9 mouse cellular contexts compared by ENCODE assay signal in the genomic region with DNA sequence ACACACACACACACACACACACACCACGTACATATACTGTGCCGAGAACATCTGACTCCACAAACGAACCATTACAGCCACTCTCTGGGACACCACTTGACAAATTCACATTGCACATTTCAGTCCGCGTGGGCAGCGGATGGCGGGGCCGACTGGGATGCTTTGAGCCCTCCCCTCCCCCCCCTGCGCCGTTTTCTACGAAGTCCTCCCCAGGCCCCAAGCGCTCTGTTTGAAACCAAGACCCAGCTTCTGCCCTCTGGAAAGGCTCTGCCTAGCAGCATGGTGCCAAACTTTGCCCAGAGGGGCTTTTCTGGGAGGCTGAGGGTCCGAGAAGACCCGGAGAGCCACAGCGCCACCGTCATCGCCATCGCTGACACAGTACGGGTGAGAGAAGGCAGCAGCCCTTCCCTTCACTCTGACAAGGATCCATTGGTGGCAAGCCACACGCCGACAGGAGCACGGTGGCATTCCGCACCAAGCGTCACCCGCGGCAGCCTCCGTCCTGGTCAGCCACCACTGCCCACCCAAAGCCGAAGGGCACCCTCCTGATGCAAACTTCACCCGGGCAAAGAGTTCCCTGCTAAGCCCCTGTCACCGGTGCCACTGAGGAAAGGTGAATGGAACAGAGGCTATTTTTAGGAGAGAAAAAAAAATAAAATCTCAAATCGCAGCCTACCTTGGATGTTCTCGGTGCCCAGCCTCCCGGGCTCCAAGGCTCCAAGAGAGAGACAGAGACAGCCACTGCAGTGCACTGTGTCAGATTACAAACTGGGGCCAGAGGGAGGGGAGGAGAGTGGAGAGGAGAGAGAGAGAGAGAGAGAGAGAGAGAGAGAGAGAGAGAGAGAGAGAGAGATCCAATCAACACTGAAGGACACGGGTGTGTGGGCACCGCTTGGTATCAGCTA. TPM values are rescaled to one million over a fixed set of nuclear protein-coding genes. Genes with fewer than 3 reads are reported as not detected.
DNase-seq lines count a peak whose midpoint lies in the region; ATAC-seq lines count a peak whose summit lies in the region.
"Had no signal": no experiment of that assay in that cellular context is flagged by ENCODE, and none has a peak within 500 bp of the region (broad histone marks: within the 10 kb centered on the region; RNA-seq: fewer than 3 reads in every experiment).

No protein-coding gene starts in this region.

- ATAC-seq in kidney, embryonic 14.5 days (ENCODE audit: low FRiP score, low TSS enrichment), result peak; percentile 73
- 0 out of 2 replicates have a peak, but pooled peaks have one; percentile 34 for ATAC-seq in embryonic facial prominence, embryonic 11.5 days (replicated peaks; ENCODE audit: insufficient number of reproducible peaks, low FRiP score, low TSS enrichment, low read depth)
- peak; percentile 70 for ATAC-seq in midbrain, embryonic 16.5 days

- H3K9me3 ChIP-seq in kidney, embryonic 14.5 days (ENCODE audit: control insufficient read depth, low read length), result peaks cover 3% of the 10 kb centered on the region; the same call in 1 of the 2 replicates
- no peaks in the 10 kb centered on the region for H3K9me3 ChIP-seq in embryonic facial prominence, embryonic 11.5 days (replicated peaks; ENCODE audit: control insufficient read depth, low read length)
- no peaks in the 10 kb centered on the region for H3K9me3 ChIP-seq in midbrain, embryonic 16.5 days (replicated peaks; ENCODE audit: control insufficient read depth, low read length, poor library complexity, severe bottlenecking)

- peaks cover 4% of the 10 kb centered on the region; the same call in 1 of the 2 replicates for H3K4me1 ChIP-seq in kidney, embryonic 14.5 days (ENCODE audit: control insufficient read depth, insufficient read depth, low read length)
- H3K4me1 ChIP-seq in embryonic facial prominence, embryonic 11.5 days (ENCODE audit: control insufficient read depth, insufficient read depth, low read length), result no peaks in the 10 kb centered on the region
- peaks cover 17% of the 10 kb centered on the region for H3K4me1 ChIP-seq in midbrain, embryonic 16.5 days (ENCODE audit: control insufficient read depth, insufficient read depth, low read length)

- H3K9ac ChIP-seq in kidney, embryonic 14.5 days (ENCODE audit: low read depth, low read length), result peak overlapping the region; percentile 42
- H3K9ac ChIP-seq in embryonic facial prominence, embryonic 11.5 days (replicated peaks; ENCODE audit: low read length), result peak overlapping the region; percentile 60
- peak overlapping the region; percentile 84 for H3K9ac ChIP-seq in midbrain, embryonic 16.5 days (ENCODE audit: low read depth, low read length)

- peak overlapping the region; percentile 68 for H3K4me2 ChIP-seq in kidney, embryonic 14.5 days (replicated peaks; ENCODE audit: low read depth, low read length)
- peak overlapping the region; percentile 86 for H3K4me2 ChIP-seq in embryonic facial prominence, embryonic 11.5 days (ENCODE audit: low read depth, low read length)
- peak overlapping the region; percentile 75 for H3K4me2 ChIP-seq in midbrain, embryonic 16.5 days (ENCODE audit: low read length)

- no peaks in the 10 kb centered on the region for H3K36me3 ChIP-seq in kidney, embryonic 14.5 days (ENCODE audit: control insufficient read depth, insufficient read depth, low read length)
- no peaks in the 10 kb centered on the region for H3K36me3 ChIP-seq in embryonic facial prominence, embryonic 11.5 days (replicated peaks; ENCODE audit: control insufficient read depth, insufficient read depth, low read depth, low read length)
- no peaks in the 10 kb centered on the region for H3K36me3 ChIP-seq in midbrain, embryonic 16.5 days (ENCODE audit: control insufficient read depth, insufficient read depth, low read length)

- no peak for DNase-seq in kidney, adult 11 months
- peak; percentile 49 for DNase-seq in embryonic facial prominence, embryonic 11.5 days (ENCODE audit: low spot score)
- DNase-seq in layer of hippocampus, adult 18-20 months (ENCODE audit: low spot score in 2 of 2), result peak; percentile 47 to 67
- no peak for DNase-seq in adrenal gland, adult 18-20 months (ENCODE audit: low spot score in 2 of 2)
- no peak for DNase-seq in thymus, postnatal 10 days (ENCODE audit: low spot score in 2 of 2)
- DNase-seq in urinary bladder, postnatal 4 days (ENCODE audit: low spot score in 2 of 2), result no peak

- WGBS in kidney, embryonic 14.5 days, result under 1% methylated on average over 35 of the region's 35 CpGs
- WGBS in embryonic facial prominence, embryonic 11.5 days, result under 1% methylated on average over 35 of the region's 35 CpGs
- under 1% methylated on average over 35 of the region's 35 CpGs for WGBS in midbrain, embryonic 16.5 days

- peaks cover 2% of the 10 kb centered on the region; the same call in 1 of the 2 replicates for H3K27me3 ChIP-seq in kidney, embryonic 14.5 days (ENCODE audit: control insufficient read depth, insufficient read depth, low read length)
- H3K27me3 ChIP-seq in embryonic facial prominence, embryonic 11.5 days (ENCODE audit: control insufficient read depth, insufficient read depth, low read length), result peaks cover 3% of the 10 kb centered on the region; the same call in 1 of the 2 replicates
- H3K27me3 ChIP-seq in midbrain, embryonic 16.5 days (ENCODE audit: control insufficient read depth, insufficient read depth, low read depth, low read length), result no peaks in the 10 kb centered on the region

- no peak overlapping the region for H3K27ac ChIP-seq in kidney, embryonic 14.5 days (ENCODE audit: low read depth, low read length)
- H3K27ac ChIP-seq in embryonic facial prominence, embryonic 11.5 days (replicated peaks; ENCODE audit: low read depth, low read length), result no peak overlapping the region
- peak overlapping the region; percentile 93 for H3K27ac ChIP-seq in midbrain, embryonic 16.5 days (ENCODE audit: low read length)

- peak overlapping the region; percentile 34 for H3K4me3 ChIP-seq in kidney, embryonic 14.5 days (ENCODE audit: low read length)
- peak overlapping the region; percentile 45 for H3K4me3 ChIP-seq in embryonic facial prominence, embryonic 11.5 days (ENCODE audit: low read depth, low read length)
- H3K4me3 ChIP-seq in midbrain, embryonic 16.5 days (ENCODE audit: low read depth, low read length), result peak overlapping the region; percentile 59

RNA-seq across cellular contexts. Expression of a gene that starts 0.7 kb away (rescaled TPM):
- polyA plus RNA-seq in kidney, embryonic 14.5 days (2014; fragmentation: Nextera tagmentation; extraction: Ambion mirVana), result 0.03 and 0.27 TPM in 2 replicates
- polyA plus RNA-seq in embryonic facial prominence, embryonic 11.5 days (2014; fragmentation: Nextera tagmentation; extraction: Ambion mirVana), result 0.69 and 1.4 TPM in 2 replicates
- 100 to 1,000 TPM; 119 to 127 TPM for total RNA-seq in layer of hippocampus, adult 18-20 months (2021)
- polyA plus RNA-seq in midbrain, embryonic 16.5 days (2015; fragmentation: Nextera tagmentation; extraction: Ambion mirVana), result 6.2 and 6.8 TPM in 2 replicates
- total RNA-seq in adrenal gland, adult 18-20 months (2021), result 1 to 10 TPM; 4.0 to 5.3 TPM
- polyA plus RNA-seq: spleen, adult 2 months had no signal

RNA-seq across cellular contexts. Expression of a gene that starts 55.8 kb away (rescaled TPM):
- 18.1 and 29.5 TPM in 2 replicates for polyA plus RNA-seq in kidney, embryonic 14.5 days (2014; fragmentation: Nextera tagmentation; extraction: Ambion mirVana)
- polyA plus RNA-seq in embryonic facial prominence, embryonic 11.5 days (2014; fragmentation: Nextera tagmentation; extraction: Ambion mirVana), result 32.8 and 34.4 TPM in 2 replicates
- total RNA-seq in layer of hippocampus, adult 18-20 months (2021), result 10 to 100 TPM; 27.1 to 29.2 TPM
- polyA plus RNA-seq in midbrain, embryonic 16.5 days (2015; fragmentation: Nextera tagmentation; extraction: Ambion mirVana), result 14.8 TPM in 2 replicates
- total RNA-seq in adrenal gland, adult 18-20 months (2021), result 10 to 100 TPM; 18.2 to 24.4 TPM

Comparison
In these comparisons a context has a peak if more than half of its experiments do, and no peak if none do; other contexts are left out.
1. DNase-seq: peak in embryonic facial prominence, embryonic 11.5 days (single experiment) and layer of hippocampus, adult 18-20 months (2 of 2); none in kidney, adult 11 months (single experiment), adrenal gland, adult 18-20 months (0 of 2), thymus, postnatal 10 days (0 of 2) and urinary bladder, postnatal 4 days (0 of 2).
2. Peak in every context shown above with its lines, with median percentiles within 50 percentile points of each other: ATAC-seq, H3K4me2 ChIP-seq, H3K4me3 ChIP-seq and H3K9ac ChIP-seq.